Comparison of ENCODE assay signal across 8 mouse cellular contexts in the genomic region with DNA sequence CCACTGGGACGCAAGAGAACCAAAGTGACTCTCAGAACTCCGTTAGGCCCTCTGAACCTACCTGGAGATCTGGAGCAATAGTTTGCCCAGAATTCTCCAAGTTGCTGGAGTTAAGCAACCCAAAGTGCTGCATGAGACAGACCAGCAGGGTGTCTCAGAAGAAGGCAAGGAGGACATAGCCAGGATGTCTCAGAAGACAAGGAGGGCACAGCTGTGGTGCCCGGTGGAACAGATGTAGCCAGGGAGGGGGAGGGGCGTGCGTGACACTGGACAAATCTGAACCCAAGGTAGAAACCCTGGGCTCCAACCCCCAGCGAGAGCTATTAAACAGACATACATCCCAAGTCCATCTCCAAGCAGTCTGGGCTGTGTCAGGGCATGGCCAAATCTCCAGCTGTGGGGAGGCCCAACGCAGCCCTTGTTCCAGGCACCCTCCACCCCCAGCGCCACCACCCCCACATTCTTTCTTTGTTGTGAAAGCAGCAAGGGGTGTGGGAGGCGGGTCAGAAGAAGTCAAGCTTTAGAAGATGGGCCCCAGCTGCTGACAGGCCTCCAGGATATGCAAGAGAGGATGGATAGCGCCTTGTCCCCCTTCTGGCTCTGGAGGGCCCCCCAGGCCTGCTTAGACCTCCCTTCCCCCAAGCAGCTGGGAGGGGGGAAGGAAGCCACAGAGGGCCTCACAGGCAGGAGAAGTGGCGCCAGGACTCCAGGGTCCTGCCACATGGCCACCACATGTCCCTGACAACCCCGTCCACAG. TPM values are rescaled to one million over a fixed set of nuclear protein-coding genes. Genes with fewer than 3 reads are reported as not detected.
DNase-seq lines count a peak whose midpoint lies in the region; ATAC-seq and TF ChIP-seq lines count a peak whose summit lies in the region.

No protein-coding gene starts in this region.

- no peaks in the 10 kb centered on the region for H3K79me2 ChIP-seq in C2C12 (ENCODE audit: control insufficient read depth, insufficient read depth)

- peak overlapping the region; percentile 99 for H3K27ac ChIP-seq in lung, embryonic 14.5 days (ENCODE audit: low read depth)

- H3ac ChIP-seq in C2C12 (ENCODE audit: control insufficient read depth, insufficient read length, low read depth), result no peak overlapping the region

- H3K27me3 ChIP-seq in C2C12 (ENCODE audit: control insufficient read depth, insufficient read depth, insufficient read length), result no peaks in the 10 kb centered on the region
- no peaks in the 10 kb centered on the region for H3K27me3 ChIP-seq in lung, embryonic 14.5 days (ENCODE audit: insufficient read depth, low read length)

- ATAC-seq in lung, embryonic 14.5 days (ENCODE audit: insufficient read depth), result peak; percentile 93

- peaks cover 35% of the 10 kb centered on the region for H3K4me1 ChIP-seq in lung, embryonic 14.5 days (ENCODE audit: insufficient read depth)

- peak; percentile 95 for DNase-seq in R1 (ENCODE audit: low read depth, low spot score)
- DNase-seq in heart, adult 18-20 months, result peak; percentile 52 to 70
- DNase-seq in kidney, adult 18-20 months, result peak; percentile 38
- DNase-seq in lung, embryonic 14.5 days, result peak; percentile 95
- DNase-seq in ovary, postnatal 14 days (ENCODE audit: low spot score), result peak; percentile 62
- DNase-seq in frontal cortex, adult 2 months (ENCODE audit: extremely low spot score in 1 of 2, low spot score in 1 of 2), result no peak
- no peak for DNase-seq in layer of hippocampus, adult 11-12 months (ENCODE audit: low spot score)

- no peaks in the 10 kb centered on the region for H3K79me3 ChIP-seq in C2C12 (ENCODE audit: low read depth)

- no peak for TF ChIP-seq CTCF in C2C12 (IDR thresholded peaks at IDR 0.05; ENCODE audit: control insufficient read depth, insufficient read depth, insufficient read length)
- TF ChIP-seq CTCF in lung, embryonic 14.5 days (IDR thresholded peaks at IDR 0.05; ENCODE audit: low read depth), result peak; percentile 25

- H3K4me3 ChIP-seq in C2C12 (ENCODE audit: insufficient read depth, poor library complexity, severe bottlenecking), result no peak overlapping the region
- H3K4me3 ChIP-seq in lung, embryonic 14.5 days (ENCODE audit: low read depth, low read length), result peak overlapping the region; percentile 96

- peak overlapping the region; percentile 86 for H3K4me2 ChIP-seq in lung, embryonic 14.5 days

- H3K36me3 ChIP-seq in C2C12 (ENCODE audit: control insufficient read depth, insufficient read depth), result no peaks in the 10 kb centered on the region
- peaks cover 4% of the 10 kb centered on the region; the same call in 1 of the 2 replicates for H3K36me3 ChIP-seq in lung, embryonic 14.5 days (ENCODE audit: insufficient read depth)

- H3K9me3 ChIP-seq in lung, embryonic 14.5 days (ENCODE audit: low read depth, low read length), result no peaks in the 10 kb centered on the region

- WGBS in lung, embryonic 14.5 days, result 6% methylated on average over 12 of the region's 12 CpGs

- H3K9ac ChIP-seq in lung, embryonic 14.5 days, result peak overlapping the region; percentile 99

TF ChIP-seq in C2C12, 6 proteins besides CTCF, POLR2A, EP300 and RAD21:
- no peak for TF ChIP-seq MYOG (IDR thresholded peaks at IDR 0.05; ENCODE audit: control insufficient read depth, extremely low read depth, insufficient read length)
- peak; percentile 23 for TF ChIP-seq MYOD1 (IDR thresholded peaks at IDR 0.05; ENCODE audit: control insufficient read depth, insufficient read length, low read depth)

RNA-seq across cellular contexts. Expression of a gene that starts 0.6 kb away (rescaled TPM):
- 26.1 TPM for polyA plus RNA-seq in C2C12 (2012; fragmentation: generic; extraction: Trizol)
- 1 to 10 TPM; 2.0 to 2.5 TPM for total RNA-seq in heart, adult 18-20 months (2021)
- polyA plus RNA-seq in lung, embryonic 14.5 days (2014; fragmentation: Nextera tagmentation; extraction: Ambion mirVana), result 79.5 and 99.3 TPM in 2 replicates
- 5.3 and 6.3 TPM in 2 replicates for polyA plus RNA-seq in frontal cortex, adult 2 months (2012; rRNA removed)

RNA-seq across cellular contexts. Expression of a gene that starts 16.0 kb away (rescaled TPM):
- polyA plus RNA-seq in C2C12 (2012; fragmentation: generic; extraction: Trizol), result 7.8 TPM
- 10 to 100 TPM; 25.9 to 26.8 TPM for total RNA-seq in heart, adult 18-20 months (2021)
- polyA plus RNA-seq in lung, embryonic 14.5 days (2014; fragmentation: Nextera tagmentation; extraction: Ambion mirVana), result 20.2 and 21.4 TPM in 2 replicates
- polyA plus RNA-seq in frontal cortex, adult 2 months (2012; rRNA removed), result 20.1 and 23.5 TPM in 2 replicates

RNA-seq across cellular contexts. Expression of a gene that starts 16.2 kb away (rescaled TPM):
- polyA plus RNA-seq in C2C12 (2012; fragmentation: generic; extraction: Trizol), result 151 TPM
- total RNA-seq in heart, adult 18-20 months (2021), result 100 to 1,000 TPM; 136 to 141 TPM
- polyA plus RNA-seq in lung, embryonic 14.5 days (2014; fragmentation: Nextera tagmentation; extraction: Ambion mirVana), result 113 and 114 TPM in 2 replicates
- 51.2 and 58.7 TPM in 2 replicates for polyA plus RNA-seq in frontal cortex, adult 2 months (2012; rRNA removed)

RNA-seq across cellular contexts. Expression of a gene that starts 20.3 kb away (rescaled TPM):
- polyA plus RNA-seq in C2C12 (2012; fragmentation: generic; extraction: Trizol), result 49.4 TPM
- total RNA-seq in heart, adult 18-20 months (2021), result 10 to 100 TPM; 16.9 to 18.8 TPM
- 36.6 TPM in 2 replicates for polyA plus RNA-seq in lung, embryonic 14.5 days (2014; fragmentation: Nextera tagmentation; extraction: Ambion mirVana)
- polyA plus RNA-seq in frontal cortex, adult 2 months (2012; rRNA removed), result 33.0 and 35.2 TPM in 2 replicates

RNA-seq across cellular contexts. Expression of a gene that starts 44.3 kb away (rescaled TPM):
- polyA plus RNA-seq in C2C12 (2012; fragmentation: generic; extraction: Trizol), result 45.8 TPM
- total RNA-seq in heart, adult 18-20 months (2021), result 10 to 100 TPM; 13.4 to 14.2 TPM
- 47.6 and 48.5 TPM in 2 replicates for polyA plus RNA-seq in lung, embryonic 14.5 days (2014; fragmentation: Nextera tagmentation; extraction: Ambion mirVana)
- polyA plus RNA-seq in frontal cortex, adult 2 months (2012; rRNA removed), result 29.6 and 33.0 TPM in 2 replicates

Comparison
In these comparisons a context has a peak if more than half of its experiments do, and no peak if none do; other contexts are left out.
1. DNase-seq: peak in R1 (single experiment), heart, adult 18-20 months (2 of 2), kidney, adult 18-20 months (single experiment), lung, embryonic 14.5 days (single experiment) and ovary, postnatal 14 days (single experiment); none in frontal cortex, adult 2 months (0 of 2) and layer of hippocampus, adult 11-12 months (single experiment).